Mouse (Mus musculus): ENCODE results near the gene Dennd4a. TPM values are rescaled to one million over a fixed set of nuclear protein-coding genes. Genes with fewer than 3 reads are reported as not detected.

Dennd4a gene
- 10.6 and 10.7 TPM in 2 replicates for polyA plus RNA-seq (2012; rRNA removed)

DNA sequence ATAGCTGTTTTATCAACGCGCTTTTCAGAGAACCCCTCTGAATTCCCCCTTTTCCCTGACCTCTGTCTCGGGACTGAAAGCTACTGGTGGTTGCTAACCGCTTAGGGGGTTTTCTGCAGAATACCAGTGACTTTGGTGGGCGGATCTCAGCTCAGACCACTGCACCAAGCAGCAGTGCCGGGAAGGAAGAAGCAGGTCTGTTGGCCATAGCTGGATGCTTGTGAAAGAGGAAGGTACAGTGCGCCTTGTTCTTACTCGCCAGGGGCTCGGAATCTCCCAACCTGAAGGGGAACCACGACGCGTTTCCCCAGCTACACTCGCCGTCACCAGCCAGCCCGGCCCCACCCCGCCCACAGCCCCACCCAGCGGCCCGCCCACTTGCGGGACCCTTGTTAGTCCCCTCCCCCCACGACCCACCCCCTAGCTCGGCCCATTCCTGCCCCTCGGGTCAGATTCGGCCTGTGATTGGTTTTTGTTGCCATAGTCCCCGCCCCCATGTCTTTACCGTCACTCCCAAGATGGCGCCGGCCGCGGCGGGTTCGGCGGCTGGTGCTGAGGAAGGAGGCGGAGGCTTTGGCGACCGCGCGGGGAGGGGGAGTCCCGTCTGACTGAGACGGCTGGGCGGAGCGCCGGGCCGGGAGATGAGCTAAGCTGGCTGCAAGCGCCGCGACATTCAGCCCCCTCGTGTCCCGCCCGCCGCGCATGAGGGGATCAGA, at the start of gene Dennd4a:
Gene Dennd4a (plus strand): TSS at position 519 of the 716 bp plus-strand sequence.

DNA sequence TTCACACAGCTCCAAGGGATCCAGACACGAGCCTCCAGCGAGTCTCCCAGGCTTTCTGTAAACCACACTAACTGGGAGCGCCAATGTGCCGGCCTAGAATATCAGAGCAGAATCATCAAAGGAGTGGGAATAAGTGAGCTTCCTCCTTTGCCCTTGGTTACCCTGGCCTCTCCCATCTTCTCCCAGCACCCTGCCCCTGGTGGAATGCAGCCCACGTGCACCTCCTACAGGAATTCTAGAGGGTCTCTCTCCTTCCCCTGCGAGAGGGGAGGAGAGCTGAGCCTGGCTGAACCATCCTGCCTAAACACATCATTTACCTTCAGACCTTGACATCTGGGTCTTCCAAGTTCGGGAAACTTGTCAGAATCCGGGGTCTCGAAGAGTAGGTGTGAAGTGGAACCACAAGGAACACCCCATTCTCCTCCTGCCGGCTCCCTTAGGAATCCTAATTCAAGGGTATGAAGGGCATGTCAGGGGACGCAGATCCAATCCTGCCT, 140.1 kb downstream of the Dennd4a start, which contains the start of gene Slc24a1:
Gene Slc24a1 (minus strand): TSS at position 447 of the 497 bp plus-strand sequence.

DNA sequence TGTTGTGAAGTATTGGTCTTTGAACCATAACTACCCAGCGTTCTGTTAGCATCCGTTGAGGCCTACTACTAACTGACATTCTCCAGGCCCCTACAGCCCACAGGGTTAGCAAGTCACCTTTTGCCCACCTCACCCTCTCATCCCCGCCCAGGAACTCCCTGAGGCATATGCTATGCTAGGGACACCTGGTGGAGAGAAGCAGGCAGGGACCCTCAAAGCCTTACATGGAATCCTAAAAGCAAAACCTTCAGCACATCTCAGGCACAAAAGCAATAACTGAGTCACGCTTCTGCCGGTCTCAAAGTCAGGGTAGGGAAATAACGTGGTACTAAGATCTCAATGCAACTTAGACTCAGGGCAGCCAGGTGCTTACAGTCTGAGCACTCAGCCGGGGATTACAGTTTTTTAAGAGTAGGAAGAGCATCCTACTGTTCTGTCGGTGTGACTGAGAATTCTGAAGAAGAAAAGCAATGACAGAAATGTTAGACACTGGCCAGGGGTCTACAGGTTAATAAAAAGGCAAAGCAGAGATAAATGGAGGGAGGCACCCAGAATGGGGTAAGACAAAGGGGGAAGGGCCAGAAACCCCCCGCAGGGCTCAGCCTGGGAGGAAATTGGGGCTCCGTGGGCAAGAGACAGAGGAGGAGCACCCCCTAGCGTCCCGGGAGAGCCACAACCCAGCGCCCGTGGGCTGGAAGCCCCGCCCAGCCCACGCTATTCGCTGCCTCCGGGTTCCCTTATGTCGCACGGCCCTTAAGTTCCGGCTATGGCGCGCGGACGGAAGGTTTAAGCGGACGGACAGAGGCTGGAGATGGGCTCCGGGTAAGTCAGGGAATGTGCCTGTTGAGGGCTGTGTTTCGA, 149.2 kb downstream of the Dennd4a start, which contains the start of gene Ints14:
Gene Ints14 (plus strand): TSS at position 789 of the 861 bp plus-strand sequence.

Other genes with a start within 250 kb of the Dennd4a start
- 257 and 265 TPM in 2 replicates for gene Rab11a, start 73.6 kb upstream of the Dennd4a start, polyA plus RNA-seq (2012; rRNA removed)
- gene Slc24a1, start 140.3 kb downstream of the Dennd4a start, polyA plus RNA-seq (2012; rRNA removed): 0.06 and 0.08 TPM in 2 replicates
- gene Ints14, start 149.6 kb downstream of the Dennd4a start, polyA plus RNA-seq (2012; rRNA removed): 47.4 and 50.3 TPM in 2 replicates
- 72.6 and 83.1 TPM in 2 replicates for gene Hacd3, start 210.4 kb downstream of the Dennd4a start, polyA plus RNA-seq (2012; rRNA removed)
- 44.6 and 54.9 TPM in 2 replicates for gene Dpp8, start 221.1 kb downstream of the Dennd4a start, polyA plus RNA-seq (2012; rRNA removed)